Mouse (Mus musculus) mouse trophoblast stem cell (cell line): ENCODE measurements around the gene Gclm.

Experiments
- in situ Hi-C, 2 experiments: fragments of 300-500 bp; cut with MseI, MboI; formaldehyde crosslinking; loops; 2 replicates in 1 of 2; 3 replicates in 1 of 2; pipeline ENCODE4 v1.15.1; 2025

Gene Gclm

GRCm38 (mm10) chr3:122292300-122293222 lies 47.2 kb downstream of the Gclm start:
- in situ Hi-C loops = loop anchor here (10.0 kb wide), 1 partner anchor 342 kb away; no protein-coding TSS in a partner anchor

GRCm38 (mm10) chr3:122293223-122293953 lies 48.0 kb downstream of the Gclm start:
- in situ Hi-C loops = loop anchor here (10.0 kb wide), 1 partner anchor 341 kb away; no protein-coding TSS in a partner anchor

- in situ Hi-C loops = loop anchor here (10.0 kb wide), 1 partner anchor 341 kb away; no protein-coding TSS in a partner anchor
Observed at GRCm38 (mm10) chr3:122293954-122294850, 48.8 kb downstream of the Gclm start, which contains the start of gene Bcar3. Gene Bcar3 (plus strand): TSS chr3:122294136.

GRCm38 (mm10) chr3:122295511-122295910 lies 50.2 kb downstream of the Gclm start:
- in situ Hi-C loops = loop anchor here (10.0 kb wide), 1 partner anchor 339 kb away; no protein-coding TSS in a partner anchor

GRCm38 (mm10) chr3:122296979-122297378 lies 51.6 kb downstream of the Gclm start:
- in situ Hi-C loops = loop anchor here (10.0 kb wide), 1 partner anchor 338 kb away; no protein-coding TSS in a partner anchor

- in situ Hi-C loops = no loop called here
Observed at GRCm38 (mm10) chr3:122300983-122301919, 55.9 kb downstream of the Gclm start.

- in situ Hi-C loops = no loop called here
Observed at GRCm38 (mm10) chr3:122304560-122304959, 59.2 kb downstream of the Gclm start.

- in situ Hi-C loops = no loop called here
Observed at GRCm38 (mm10) chr3:122307894-122308671, 62.7 kb downstream of the Gclm start.

- in situ Hi-C loops = no loop called here
Observed at GRCm38 (mm10) chr3:122308981-122309380, 63.6 kb downstream of the Gclm start.

GRCm38 (mm10) chr3:122312078-122312477 lies 66.7 kb downstream of the Gclm start:
- in situ Hi-C loops = loop anchor here (5.0 kb wide), 1 partner anchor 155 kb away; no protein-coding TSS in a partner anchor

GRCm38 (mm10) chr3:122312936-122313629 lies 67.7 kb downstream of the Gclm start:
- in situ Hi-C loops = loop anchor here (5.0 kb wide), 1 partner anchor 154 kb away; no protein-coding TSS in a partner anchor

GRCm38 (mm10) chr3:122313936-122314335 lies 68.6 kb downstream of the Gclm start:
- in situ Hi-C loops = loop anchor here (5.0 kb wide), 1 partner anchor 153 kb away; no protein-coding TSS in a partner anchor

GRCm38 (mm10) chr3:122316621-122317020 lies 71.3 kb downstream of the Gclm start:
- in situ Hi-C loops = no loop called here

GRCm38 (mm10) chr3:122317339-122317738 lies 72.0 kb downstream of the Gclm start:
- in situ Hi-C loops = no loop called here
